Mouse (Mus musculus): ENCODE measurements around the gene Mapkapk2.

GRCm38 (mm10) chr1:131064202-131064601, 33.4 kb downstream of the Mapkapk2 start:
- TF ChIP-seq CTCF (IDR thresholded peaks at IDR 0.05; ENCODE audit: borderline replicate concordance, insufficient read depth, low read length), result no peak
- TF ChIP-seq POLR2A (IDR thresholded peaks at IDR 0.05; ENCODE audit: low read depth, low read length), result no peak
